Mouse (Mus musculus): Measurements from ENCODE around the gene Lamb3. TPM values are rescaled to one million over a fixed set of nuclear protein-coding genes. Genes with fewer than 3 reads are reported as not detected.
"Not testable (repeated sequence)": the region's sequence is repeated elsewhere in the genome, so short reads cannot be mapped to it uniquely, and the experiment has no call there.

The Lamb3 gene
- total RNA-seq, 2 experiments from 2014 or later, result 2.9 to 6.7 TPM

DNA sequence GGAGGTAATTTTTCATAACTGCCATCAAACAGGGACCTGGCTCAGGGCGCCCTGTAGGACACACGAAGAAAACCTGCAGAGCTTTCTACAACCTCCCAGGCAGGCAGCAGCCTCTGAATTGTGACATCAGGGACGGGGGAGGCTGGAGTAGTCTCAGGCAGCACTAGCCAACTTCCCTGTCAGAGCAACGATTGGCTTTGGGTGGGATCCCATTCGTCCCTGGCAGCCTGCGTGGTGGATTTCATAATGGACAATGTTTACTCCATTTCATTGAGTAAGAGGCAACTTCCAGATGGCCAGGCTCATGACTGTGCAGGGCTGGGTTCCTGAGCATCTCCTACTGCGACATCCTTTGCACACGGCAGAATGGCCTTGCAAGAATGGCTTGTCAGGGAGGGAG lies 34.7 kb downstream of the Lamb3 start:
- ATAC-seq (replicated peaks; ENCODE audit: poor library complexity, severe bottlenecking), result peak; percentile 92

DNA sequence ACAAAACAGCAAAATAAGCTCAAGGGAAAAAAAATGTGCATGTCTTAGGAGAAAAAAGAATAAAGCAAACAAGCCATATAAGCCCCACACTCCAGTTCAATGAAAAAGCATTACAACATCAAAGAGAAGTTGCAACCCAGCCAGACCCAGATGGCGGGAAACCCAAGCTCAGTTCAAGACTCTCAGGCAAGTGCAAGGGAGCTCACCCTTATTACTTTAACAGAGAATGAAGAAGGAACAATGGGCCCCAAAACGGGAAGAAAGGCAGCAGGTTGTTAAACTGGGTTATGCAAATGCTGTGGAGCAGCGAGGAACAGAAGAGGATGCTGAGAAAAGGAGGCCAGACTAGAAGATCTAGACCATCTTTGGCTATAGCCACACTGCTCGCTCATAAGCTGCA lies 35.4 kb downstream of the Lamb3 start:
- peak; percentile 72 for ATAC-seq (replicated peaks; ENCODE audit: poor library complexity, severe bottlenecking)

DNA sequence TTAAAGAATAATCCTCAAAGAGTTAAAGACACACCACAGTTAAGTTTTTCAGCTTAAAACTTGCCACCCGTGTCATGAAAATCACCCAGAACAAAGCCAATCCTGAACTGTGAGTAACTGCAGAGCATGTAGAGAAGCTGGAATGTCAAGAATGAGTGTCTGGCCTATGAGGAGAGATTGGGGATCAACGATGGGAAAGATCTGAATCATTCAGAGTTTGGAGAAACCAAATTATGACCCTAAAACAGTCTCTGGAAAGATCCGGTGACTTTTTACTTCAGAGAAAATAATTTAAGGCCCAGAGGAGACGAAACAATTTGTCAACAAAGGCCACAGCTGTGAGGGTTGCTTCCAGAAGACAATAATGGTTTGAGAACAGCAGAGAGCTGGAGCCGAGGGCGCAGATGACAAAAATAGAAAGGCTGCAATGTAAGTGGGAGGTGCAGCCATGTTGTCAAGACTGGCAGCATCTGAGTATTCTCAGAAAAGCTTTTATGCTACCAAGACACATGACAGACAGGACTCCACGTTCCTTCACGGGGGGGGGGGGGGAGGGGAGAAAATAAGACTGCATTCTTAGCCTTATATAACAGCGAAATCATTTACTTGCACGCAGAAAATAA lies 36.2 kb downstream of the Lamb3 start:
- no peak for ATAC-seq (replicated peaks; ENCODE audit: poor library complexity, severe bottlenecking)

DNA sequence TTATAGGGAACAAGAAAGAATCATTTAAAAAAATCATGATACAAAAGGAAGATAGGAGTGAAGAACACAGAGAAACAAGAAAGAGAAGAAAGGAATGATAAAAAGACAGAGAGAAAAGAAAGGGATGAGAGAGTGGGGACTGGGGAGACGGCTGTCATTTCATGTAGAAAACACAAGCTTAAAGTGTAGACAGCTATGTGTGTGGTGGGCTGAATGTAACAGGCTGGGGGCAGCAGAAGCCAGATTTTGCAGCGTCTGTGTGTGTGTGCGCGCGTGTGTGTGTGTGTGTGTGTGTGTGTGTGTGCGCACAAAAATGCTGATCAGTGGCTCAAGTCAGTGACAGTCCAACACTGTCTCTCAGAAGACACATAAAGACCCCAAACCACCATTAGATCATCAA lies 36.7 kb downstream of the Lamb3 start:
- no peak for ATAC-seq (replicated peaks; ENCODE audit: poor library complexity, severe bottlenecking)

DNA sequence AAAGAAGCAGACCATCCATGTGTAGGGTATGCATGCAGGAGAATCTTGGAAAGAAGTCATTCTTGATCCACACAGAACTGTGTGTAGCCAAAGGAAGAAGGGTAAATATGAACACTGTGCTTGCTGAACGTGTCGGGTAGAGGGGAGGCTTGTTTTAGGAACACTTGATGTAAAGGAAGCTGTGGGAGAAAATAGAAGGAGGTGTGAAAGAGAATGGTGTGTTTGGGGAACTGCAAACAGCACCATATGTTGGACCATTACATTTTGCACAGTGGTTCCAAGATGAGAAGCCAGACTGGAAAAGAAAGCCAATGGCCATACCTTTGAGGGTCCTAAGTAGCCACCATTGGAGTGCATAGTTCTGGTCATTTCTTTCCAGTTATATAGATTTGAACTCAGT lies 42.5 kb downstream of the Lamb3 start:
- no peak for ATAC-seq (replicated peaks; ENCODE audit: poor library complexity, severe bottlenecking)

DNA sequence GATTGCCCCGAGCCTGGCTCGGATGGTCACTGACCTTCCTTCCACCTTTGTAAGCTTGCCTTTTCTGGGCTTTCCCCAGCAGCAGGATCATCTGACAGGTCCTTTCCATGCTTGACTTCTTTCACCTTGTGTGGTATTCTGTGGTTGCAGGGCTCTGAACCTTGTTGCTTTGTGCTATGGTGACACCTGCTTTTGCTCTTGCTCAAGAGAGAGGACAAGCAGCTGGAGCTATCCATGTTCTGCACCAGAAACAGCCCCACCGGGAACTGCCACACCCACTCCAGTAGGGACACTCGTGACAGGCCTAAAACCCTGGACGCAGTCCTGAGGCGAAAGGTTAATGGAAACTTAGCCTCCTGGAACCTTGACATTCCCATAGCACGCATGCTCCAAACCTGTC lies 43.9 kb downstream of the Lamb3 start:
- ATAC-seq (replicated peaks; ENCODE audit: poor library complexity, severe bottlenecking), result no peak

DNA sequence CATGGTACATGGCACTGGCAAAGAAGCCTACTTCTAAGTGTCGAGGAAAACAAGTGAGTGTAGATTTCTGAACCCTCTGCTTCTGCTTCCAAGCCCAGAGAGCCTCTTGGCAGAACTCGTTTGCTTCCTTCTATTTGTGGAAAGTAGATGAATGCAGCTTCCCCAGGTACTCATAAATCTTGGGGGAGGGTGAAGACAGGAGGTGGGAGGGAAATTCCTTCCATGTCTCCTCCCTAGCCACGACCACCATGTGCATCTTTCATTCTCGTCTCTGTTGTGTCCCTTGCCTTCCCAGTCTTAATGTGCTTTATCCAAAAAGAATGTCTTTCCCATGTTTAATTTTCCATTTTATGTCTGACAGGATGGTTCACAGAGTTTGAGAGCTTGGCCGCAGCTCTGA lies 45.1 kb downstream of the Lamb3 start:
- ATAC-seq (replicated peaks; ENCODE audit: poor library complexity, severe bottlenecking), result no peak

DNA sequence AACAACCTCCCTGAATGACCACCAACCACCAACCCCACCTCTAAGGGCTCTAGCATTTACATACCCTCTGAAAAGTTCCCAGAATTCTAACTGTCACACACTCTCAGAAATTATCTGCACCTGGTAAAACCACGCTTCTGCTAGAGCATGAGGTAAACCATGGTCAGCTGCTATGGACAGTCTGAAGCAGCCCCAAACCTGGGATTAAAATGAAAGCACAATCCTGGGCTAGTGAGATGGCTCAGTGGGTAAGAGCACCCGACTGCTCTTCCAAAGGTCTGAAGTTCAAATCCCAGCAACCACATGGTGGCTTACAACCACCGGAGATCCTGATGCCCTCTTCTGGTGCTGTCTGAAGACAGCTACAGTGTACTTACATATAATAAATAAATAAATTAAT lies 46.4 kb downstream of the Lamb3 start:
- ATAC-seq (replicated peaks; ENCODE audit: poor library complexity, severe bottlenecking), result not testable (repeated sequence)

DNA sequence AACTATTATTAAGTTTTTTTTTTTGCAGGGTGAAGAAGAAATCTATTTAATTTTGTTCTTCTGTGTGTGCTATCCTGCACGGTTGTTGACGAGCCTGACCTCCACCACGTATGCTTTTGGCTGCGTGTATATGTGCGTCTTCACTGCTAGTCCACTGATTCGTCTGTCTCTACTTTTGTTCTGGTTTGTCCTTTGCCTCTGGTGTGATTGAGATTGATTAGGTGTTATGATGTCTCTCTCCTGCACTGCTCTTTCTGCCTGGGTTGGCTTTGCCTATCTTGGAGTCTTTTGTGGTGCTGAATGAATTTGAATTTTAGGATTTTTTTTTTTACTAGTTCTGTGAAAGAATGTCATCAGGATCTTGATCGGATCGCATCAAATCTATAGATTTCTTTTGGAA lies 47.5 kb downstream of the Lamb3 start:
- ATAC-seq (replicated peaks; ENCODE audit: poor library complexity, severe bottlenecking), result no peak

DNA sequence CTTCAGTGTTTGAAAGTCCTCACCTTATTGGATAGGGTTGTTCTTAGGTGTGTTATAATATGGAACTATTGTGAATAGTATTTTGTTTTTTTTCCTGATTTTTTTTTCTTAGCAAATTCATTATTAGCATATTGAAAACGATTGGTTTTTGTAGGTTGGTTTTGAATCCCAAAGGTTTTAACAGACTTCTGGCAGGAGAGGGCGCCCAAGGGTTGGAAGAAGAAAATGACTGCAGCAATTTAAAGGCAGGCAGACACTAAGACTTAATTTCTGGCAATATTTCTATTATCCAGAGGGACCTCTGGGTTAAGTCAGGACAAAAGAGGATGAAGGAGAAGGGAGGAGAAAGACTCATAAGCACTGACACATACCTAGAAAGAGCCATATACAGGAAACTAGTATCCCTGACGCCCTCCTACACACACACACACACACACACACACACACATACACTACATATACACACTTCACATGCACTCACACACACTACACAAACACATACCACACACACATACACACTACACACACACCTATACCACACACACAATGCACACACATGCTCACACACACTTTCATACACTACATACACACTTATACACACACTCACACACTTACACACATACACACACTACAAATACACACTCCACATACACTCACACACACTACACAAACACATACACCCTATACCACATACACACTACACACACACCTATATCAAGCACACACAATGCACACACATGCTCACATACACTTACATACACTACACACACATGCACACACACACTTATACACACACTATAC lies 48.2 kb downstream of the Lamb3 start:
- ATAC-seq (replicated peaks; ENCODE audit: poor library complexity, severe bottlenecking), result peak; percentile 50

DNA sequence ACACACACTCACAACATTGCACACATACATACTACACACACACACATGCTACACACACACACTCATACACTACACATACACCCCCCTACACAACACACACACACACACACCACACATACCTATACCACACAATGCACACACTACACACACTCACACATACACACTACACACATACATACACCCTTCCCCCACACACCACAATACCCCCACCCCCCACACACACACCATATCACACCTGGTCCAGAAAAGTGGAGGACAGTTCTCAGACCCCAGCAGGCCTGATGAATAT lies 48.7 kb downstream of the Lamb3 start:
- ATAC-seq (replicated peaks; ENCODE audit: poor library complexity, severe bottlenecking), result no peak

DNA sequence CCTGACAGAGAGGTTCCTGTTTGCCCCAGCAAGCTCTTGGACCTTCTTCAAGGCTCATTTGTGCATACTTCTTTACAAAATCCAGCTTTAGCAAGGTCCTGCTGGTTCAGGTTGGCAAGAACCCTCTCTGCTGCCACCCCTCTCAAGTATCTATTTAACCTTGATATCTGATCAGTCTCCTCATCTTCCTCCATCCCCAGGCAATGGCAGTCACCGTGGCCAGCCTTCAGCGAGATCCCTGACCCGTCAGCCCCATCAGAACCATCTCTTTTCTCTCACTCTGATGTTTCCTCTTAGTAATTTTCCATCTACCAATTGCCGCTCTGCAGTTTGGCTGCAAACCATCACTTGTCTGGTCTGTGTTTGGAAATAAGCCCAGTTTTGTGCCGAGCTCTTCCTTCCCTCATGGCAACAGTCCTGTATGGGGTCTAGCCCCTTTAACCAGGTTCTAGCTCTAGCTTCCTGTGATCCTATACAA lies 49.2 kb downstream of the Lamb3 start:
- ATAC-seq (replicated peaks; ENCODE audit: poor library complexity, severe bottlenecking), result 0 out of 2 replicates have a peak, but pooled peaks have one; percentile 19

DNA sequence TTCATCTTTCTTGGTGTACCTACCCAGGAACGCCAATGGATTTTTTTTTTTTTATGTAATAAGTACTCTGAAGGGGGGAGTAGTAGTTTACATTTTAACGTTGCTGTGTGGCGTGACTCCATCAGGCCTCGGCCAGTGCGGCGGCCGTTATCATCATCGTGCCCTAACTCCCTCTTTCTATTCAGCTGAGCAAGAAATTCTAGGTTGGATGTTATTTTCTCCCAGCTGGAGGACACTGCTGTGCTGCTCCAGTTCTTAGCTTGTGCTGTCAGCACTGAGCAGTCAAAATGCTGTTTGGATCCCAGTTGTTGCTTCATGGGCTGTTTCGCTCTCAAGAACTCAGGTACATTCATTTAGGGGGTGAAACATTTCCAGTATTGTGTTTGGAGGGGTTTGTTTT lies 52.1 kb downstream of the Lamb3 start:
- ATAC-seq (replicated peaks; ENCODE audit: poor library complexity, severe bottlenecking), result no peak

DNA sequence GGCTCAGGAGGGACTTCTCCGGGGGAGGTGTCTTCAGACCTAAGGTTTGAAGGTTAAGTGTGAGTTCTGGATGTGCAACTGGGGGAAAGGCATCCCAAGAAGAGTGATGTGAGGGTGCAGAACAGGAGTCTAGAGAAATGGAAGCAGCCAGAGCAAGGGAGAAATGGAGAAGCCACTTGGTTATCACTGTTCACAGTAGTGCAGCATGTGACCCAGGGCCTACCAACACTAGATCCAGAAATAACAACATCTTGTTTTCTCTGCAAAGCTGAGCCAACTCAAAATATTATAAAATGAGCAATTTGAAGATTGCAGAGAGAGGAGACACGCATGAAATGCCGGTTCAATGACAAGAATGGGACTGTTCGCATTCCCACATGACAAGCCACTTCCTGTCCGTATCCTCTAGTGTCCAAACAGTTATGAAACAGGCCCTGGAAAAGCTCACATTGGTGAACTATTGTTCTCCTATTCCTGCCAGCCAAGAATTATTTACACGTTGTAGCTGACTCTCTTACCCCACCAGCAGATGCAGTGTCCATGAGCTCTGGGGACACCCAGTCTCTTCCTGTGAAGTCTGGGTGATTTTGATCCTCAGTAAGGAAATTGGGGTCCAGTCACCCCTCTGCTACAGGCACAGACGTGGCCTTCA lies 54.5 kb downstream of the Lamb3 start:
- peak; percentile 20; the same call in 1 of the 2 replicates for ATAC-seq (replicated peaks; ENCODE audit: poor library complexity, severe bottlenecking)

DNA sequence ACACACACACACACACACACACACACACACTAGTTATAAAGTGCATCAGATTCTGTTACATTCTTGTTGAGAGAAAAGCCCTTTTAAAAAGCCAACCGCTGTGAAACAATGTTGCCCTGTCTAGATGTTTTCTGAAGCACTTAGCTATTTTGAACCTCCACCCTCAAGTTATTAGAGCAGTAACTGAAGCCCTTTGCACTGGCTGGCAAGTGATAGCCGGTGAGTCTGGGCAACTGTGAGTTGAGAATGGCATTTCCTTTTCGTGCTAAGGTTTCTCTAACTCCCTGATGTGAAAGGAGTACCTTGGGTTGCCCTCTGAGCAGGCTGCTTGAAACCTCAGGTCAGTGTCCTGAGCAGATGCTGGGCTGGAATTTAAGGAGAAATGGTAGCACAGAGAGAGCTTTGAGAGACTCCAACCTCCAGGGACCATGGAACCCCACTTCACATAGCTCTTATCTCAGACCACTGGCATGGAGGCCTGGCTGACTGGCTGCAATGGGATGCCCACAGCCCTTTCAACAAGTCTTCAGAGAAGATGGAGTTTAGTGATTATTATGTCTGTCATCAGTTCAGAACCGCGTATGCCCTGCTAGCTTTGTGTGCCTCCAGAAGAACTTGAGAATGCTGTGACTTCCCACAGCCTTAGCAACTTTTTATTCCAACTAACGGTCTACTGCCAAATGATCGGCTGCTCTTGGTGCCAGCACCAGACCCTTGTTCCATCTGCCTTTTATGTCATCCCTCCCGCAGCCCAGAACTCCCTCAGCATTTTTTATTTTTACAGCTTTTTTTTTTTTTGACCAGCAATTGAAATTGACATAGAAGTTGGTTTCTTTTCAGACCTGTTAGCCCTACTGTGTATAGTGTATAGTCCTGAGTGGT lies 55.8 kb downstream of the Lamb3 start:
- no peak for ATAC-seq (replicated peaks; ENCODE audit: poor library complexity, severe bottlenecking)

DNA sequence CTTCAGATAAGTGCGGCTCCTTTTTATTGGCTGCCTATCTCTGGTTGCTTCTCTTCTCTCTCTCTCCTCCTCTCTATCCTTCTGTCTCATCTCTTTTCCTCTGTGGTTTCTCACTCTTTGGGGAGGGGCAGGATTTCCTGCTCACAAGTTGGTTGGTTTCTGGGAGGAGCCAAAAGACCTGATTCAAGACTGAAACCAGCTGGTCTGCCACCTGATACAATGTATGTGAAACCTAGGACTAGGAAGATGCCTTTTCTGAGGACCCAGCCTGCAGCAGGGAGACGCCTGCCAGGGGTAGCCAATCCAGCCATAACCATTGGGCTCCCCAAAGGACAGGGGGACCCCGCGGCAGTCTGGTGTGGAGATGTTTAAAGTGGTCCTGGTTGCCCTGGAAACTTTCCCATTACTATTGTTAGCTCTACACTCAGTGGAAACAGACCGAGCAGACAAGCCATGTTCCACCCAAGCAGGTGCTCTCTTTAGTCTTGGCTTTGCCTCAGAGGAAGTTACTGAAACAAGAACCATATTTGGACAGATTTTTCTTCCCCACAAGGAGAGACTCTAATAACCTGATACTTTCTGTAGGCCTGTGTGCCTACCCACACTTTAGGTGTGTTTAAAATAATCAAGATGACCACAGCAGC lies 56.6 kb downstream of the Lamb3 start, which contains the start of gene Hsd11b1:
Hsd11b1 (minus strand) TSS at position 121 of the 644 bp plus-strand sequence.
- ATAC-seq (replicated peaks; ENCODE audit: poor library complexity, severe bottlenecking), result peak; percentile 78

DNA sequence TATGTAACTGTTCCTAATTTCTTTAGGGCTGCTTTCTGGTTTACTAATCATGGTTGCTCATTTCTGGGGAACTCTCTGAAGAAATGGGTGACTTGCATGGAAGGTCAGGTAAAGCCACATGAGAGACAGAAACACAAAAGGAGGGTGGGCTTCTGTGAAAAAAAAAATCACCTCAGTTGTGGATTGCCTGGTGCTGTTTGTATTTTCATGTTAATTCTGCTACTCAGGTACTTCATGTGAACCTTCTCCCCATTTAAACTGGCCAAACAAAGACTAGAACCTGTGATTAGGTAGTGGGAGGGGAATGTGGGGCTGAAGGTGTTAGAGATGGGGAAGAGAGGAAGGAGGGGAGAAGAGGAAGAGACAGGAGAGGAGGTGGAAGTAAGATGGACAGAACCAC lies 58.2 kb downstream of the Lamb3 start:
- no peak for ATAC-seq (replicated peaks; ENCODE audit: poor library complexity, severe bottlenecking)

DNA sequence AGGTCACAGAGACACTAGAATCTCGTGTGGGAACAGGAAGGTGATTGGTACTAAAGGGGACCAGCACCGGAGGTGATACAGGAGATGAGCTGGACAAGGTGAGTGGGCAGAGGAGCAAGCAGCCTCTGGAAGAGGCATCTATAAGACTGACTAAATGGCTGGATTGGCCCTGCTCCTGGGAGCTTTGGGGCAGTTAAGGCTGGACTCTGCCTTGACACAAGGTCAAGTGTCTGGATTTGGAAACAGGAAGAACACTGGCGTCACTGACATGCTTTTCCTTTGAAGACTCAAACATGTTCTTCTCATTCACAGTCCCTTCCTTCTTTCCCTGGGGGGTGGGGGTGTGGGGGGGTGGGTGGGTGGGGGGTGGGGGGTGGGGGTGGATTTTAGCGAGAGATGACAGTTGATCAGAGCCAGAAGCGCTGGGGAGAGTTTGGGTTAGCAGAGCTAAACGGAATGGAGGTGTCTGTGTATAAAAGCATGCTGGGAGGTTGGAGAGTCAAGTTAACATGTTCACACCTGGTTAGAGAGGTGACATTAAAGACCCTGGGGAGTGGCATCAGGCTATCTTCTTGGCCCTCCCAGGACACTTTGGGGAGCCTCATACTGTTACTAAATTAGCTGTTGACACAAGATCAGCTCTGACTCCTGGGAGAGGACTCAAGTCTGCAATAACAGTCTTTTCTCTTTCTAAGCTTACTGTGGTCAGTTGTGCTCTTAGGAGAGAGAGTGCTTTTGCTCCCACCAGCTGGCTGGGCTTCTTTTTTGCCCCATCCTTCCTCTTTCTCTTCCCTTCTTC lies 63.7 kb downstream of the Lamb3 start:
- 0 out of 2 replicates have a peak, but pooled peaks have one; percentile 11 for ATAC-seq (replicated peaks; ENCODE audit: poor library complexity, severe bottlenecking)

Measured in granulocyte monocyte progenitor cell, adult 5-6 weeks (primary cell).